Comparison of ENCODE assay signal across 9 mouse cellular contexts in the genomic region with DNA sequence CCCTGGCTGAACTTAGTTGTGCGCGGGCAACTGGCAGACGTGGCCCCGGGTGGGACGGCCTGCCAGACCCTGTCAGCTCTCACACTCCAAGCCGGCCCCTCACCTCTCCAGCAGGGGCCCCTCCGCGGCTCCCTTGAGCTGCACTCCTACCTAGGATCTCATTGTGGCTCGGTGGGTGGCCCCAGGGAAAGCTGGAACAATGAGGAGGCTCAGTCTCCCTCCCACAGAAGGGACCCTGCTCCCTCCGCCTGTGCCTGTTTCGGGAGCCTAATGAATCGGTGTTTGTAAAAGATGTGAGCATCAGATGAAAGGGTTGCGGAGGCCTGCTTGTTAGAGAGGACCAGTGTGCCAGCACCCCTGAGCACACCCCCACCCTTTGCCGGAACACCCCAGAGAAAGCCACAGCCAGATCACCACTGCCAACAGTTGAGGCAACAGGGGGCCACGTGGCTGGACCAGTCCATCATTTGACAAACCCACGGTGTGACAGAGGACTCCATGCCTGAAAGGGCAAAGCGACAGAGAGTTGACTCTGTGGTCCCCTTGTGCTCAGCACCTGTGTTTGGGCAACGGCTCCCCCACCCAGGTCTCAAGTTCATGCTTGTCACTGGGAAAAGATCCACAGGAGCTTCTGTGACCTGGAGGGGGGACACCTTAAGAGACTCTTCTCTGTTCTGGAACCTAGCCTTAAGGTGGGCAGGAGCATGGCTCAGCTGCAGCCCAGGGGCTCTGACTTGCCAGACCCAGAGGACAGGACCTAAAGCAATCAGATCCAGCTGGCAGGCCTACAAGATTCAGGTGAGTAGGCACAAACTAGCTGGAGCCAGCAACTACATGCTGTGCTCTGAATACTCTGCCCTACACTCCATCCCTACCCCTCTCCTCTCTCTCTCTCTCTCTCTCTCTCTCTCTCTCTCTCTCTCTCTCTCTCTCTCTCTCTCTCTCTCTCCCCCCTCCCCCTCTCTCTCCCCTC.
DNase-seq lines count a peak whose midpoint lies in the region; ATAC-seq lines count a peak whose summit lies in the region.
"Had no signal": no experiment of that assay in that cellular context is flagged by ENCODE, and none has a peak within 500 bp of the region (broad histone marks: within the 10 kb centered on the region; RNA-seq: fewer than 3 reads in every experiment).

No protein-coding gene starts in this region.

- H3K9me3 ChIP-seq in intestine, embryonic 15.5 days: no peaks in the 10 kb centered on the region
- no peaks in the 10 kb centered on the region for H3K9me3 ChIP-seq in intestine, embryonic 16.5 days (ENCODE audit: control insufficient read depth, low read length)
- H3K9me3 ChIP-seq in forebrain, embryonic 12.5 days: no peaks in the 10 kb centered on the region

- H3K36me3 ChIP-seq in intestine, embryonic 15.5 days: no peaks in the 10 kb centered on the region
- H3K36me3 ChIP-seq in intestine, embryonic 16.5 days (ENCODE audit: control insufficient read depth, insufficient read depth, low read length): no peaks in the 10 kb centered on the region
- H3K36me3 ChIP-seq in forebrain, embryonic 12.5 days (replicated peaks): no peaks in the 10 kb centered on the region

- peaks cover 19% of the 10 kb centered on the region for H3K4me1 ChIP-seq in intestine, embryonic 15.5 days (replicated peaks)
- peaks cover 8% of the 10 kb centered on the region for H3K4me1 ChIP-seq in intestine, embryonic 16.5 days (ENCODE audit: control insufficient read depth, insufficient read depth, low read length)
- H3K4me1 ChIP-seq in forebrain, embryonic 12.5 days: peaks cover 33% of the 10 kb centered on the region

- no peak overlapping the region for H3K9ac ChIP-seq in intestine, embryonic 15.5 days
- H3K9ac ChIP-seq in intestine, embryonic 16.5 days (ENCODE audit: low read depth, low read length): no peak overlapping the region
- no peak overlapping the region for H3K9ac ChIP-seq in forebrain, embryonic 12.5 days

- ATAC-seq in intestine, embryonic 15.5 days: 0 out of 2 replicates have a peak, but pooled peaks have one; percentile 22
- ATAC-seq in intestine, embryonic 16.5 days: no peak
- peak; percentile 63; the same call in 1 of the 2 replicates for ATAC-seq in forebrain, embryonic 12.5 days (ENCODE audit: low FRiP score)
- ATAC-seq in erythroid progenitor cell, adult 5-6 weeks (replicated peaks; ENCODE audit: low FRiP score, poor library complexity, severe bottlenecking): no peak

- no peaks in the 10 kb centered on the region for H3K27me3 ChIP-seq in intestine, embryonic 15.5 days (replicated peaks)
- no peaks in the 10 kb centered on the region for H3K27me3 ChIP-seq in intestine, embryonic 16.5 days (replicated peaks; ENCODE audit: control insufficient read depth, insufficient read depth, low read length)
- H3K27me3 ChIP-seq in forebrain, embryonic 12.5 days: peaks cover 16% of the 10 kb centered on the region

- no peak overlapping the region for H3K27ac ChIP-seq in intestine, embryonic 15.5 days
- no peak overlapping the region for H3K27ac ChIP-seq in intestine, embryonic 16.5 days (ENCODE audit: low read length)
- H3K27ac ChIP-seq in forebrain, embryonic 12.5 days: no peak overlapping the region

- DNase-seq in kidney, postnatal 10 days: peak; percentile 53
- DNase-seq in retina, embryonic 14.5 days (ENCODE audit: low spot score): peak; percentile 39
- no peak for DNase-seq in spleen, adult 18-20 months
- DNase-seq in adrenal gland, adult 2 months: no peak
- DNase-seq: heart, postnatal 4 days had no signal

- no peak overlapping the region for H3K4me2 ChIP-seq in intestine, embryonic 15.5 days (replicated peaks)
- no peak overlapping the region for H3K4me2 ChIP-seq in intestine, embryonic 16.5 days (ENCODE audit: low read depth, low read length)
- peak overlapping the region; percentile 18 for H3K4me2 ChIP-seq in forebrain, embryonic 12.5 days

- H3K4me3 ChIP-seq in intestine, embryonic 15.5 days (replicated peaks): no peak overlapping the region
- H3K4me3 ChIP-seq in intestine, embryonic 16.5 days (ENCODE audit: low read length): no peak overlapping the region
- no peak overlapping the region for H3K4me3 ChIP-seq in forebrain, embryonic 12.5 days (replicated peaks)

- WGBS in intestine, embryonic 15.5 days: 30% methylated on average over 18 of the region's 18 CpGs
- 29% methylated on average over 18 of the region's 18 CpGs for WGBS in intestine, embryonic 16.5 days
- 7% methylated on average over 18 of the region's 18 CpGs for WGBS in forebrain, embryonic 12.5 days

Comparison
In these comparisons a context has a peak if more than half of its experiments do, and no peak if none do; other contexts are left out.
1. ATAC-seq: peak in intestine, embryonic 15.5 days (single experiment) and forebrain, embryonic 12.5 days (single experiment); none in intestine, embryonic 16.5 days (single experiment) and erythroid progenitor cell, adult 5-6 weeks (single experiment).
2. DNase-seq: peak in kidney, postnatal 10 days (single experiment) and retina, embryonic 14.5 days (single experiment); none in spleen, adult 18-20 months (0 of 2) and adrenal gland, adult 2 months (single experiment).